Mouse (Mus musculus): ENCODE data around the gene Zfpm1. TPM values are rescaled to one million over a fixed set of nuclear protein-coding genes. Genes with fewer than 3 reads are reported as not detected.

Zfpm1 gene
- polyA plus RNA-seq, 1 experiment from 2014 or later = 0.88 TPM

GRCm38 (mm10) chr8:122280156-122280555 is 1.8 kb upstream of the Zfpm1 start:
- H3K4me1 ChIP-seq = peaks cover 64% of the 10 kb centered on the region
- H3K4me3 ChIP-seq = no peak overlapping the region
- 73% methylated on average over 4 of the region's 4 CpGs for WGBS

GRCm38 (mm10) chr8:122280588-122281316 is 1.2 kb upstream of the Zfpm1 start:
- Histone ChIP-seq H3K4me3 (peak overlapping the region; percentile 69), H3K36me3 (replicated peaks) (no peaks in the 10 kb centered on the region), H3K9me3 (no peaks in the 10 kb centered on the region), H3K27me3 (ENCODE audit: poor library complexity, severe bottlenecking) (peaks cover 54% of the 10 kb centered on the region), H3K4me1 (peaks cover 66% of the 10 kb centered on the region), H3K27ac (peak overlapping the region; percentile 88)
- WGBS = 8% methylated on average over 20 of the region's 20 CpGs
- DNase-seq (ENCODE audit: extremely low spot score, low spot score) = no peak

More at GRCm38 (mm10) chr8:122280156-122280555, 1.8 kb upstream of the Zfpm1 start:
- Histone ChIP-seq H3K9me3 (no peaks in the 10 kb centered on the region), H3K27me3 (ENCODE audit: poor library complexity, severe bottlenecking) (peaks cover 54% of the 10 kb centered on the region), H3K27ac (peak overlapping the region; percentile 88), H3K36me3 (replicated peaks) (no peaks in the 10 kb centered on the region)
- no peak for DNase-seq (ENCODE audit: extremely low spot score, low spot score)

- H3K27ac ChIP-seq = peak overlapping the region; percentile 88
- H3K4me3 ChIP-seq = peak overlapping the region; percentile 69
- H3K9me3 ChIP-seq = no peaks in the 10 kb centered on the region
- DNase-seq (ENCODE audit: extremely low spot score, low spot score) = peak; percentile 100
- WGBS = under 1% methylated on average over 47 of the region's 47 CpGs
- no peaks in the 10 kb centered on the region for H3K36me3 ChIP-seq (replicated peaks)
- peaks cover 56% of the 10 kb centered on the region for H3K27me3 ChIP-seq (ENCODE audit: poor library complexity, severe bottlenecking)
- peaks cover 73% of the 10 kb centered on the region for H3K4me1 ChIP-seq
Observed at GRCm38 (mm10) chr8:122281317-122282034, 465 bp upstream of the Zfpm1 start.

- peaks cover 69% of the 10 kb centered on the region for H3K27me3 ChIP-seq (ENCODE audit: poor library complexity, severe bottlenecking)
- under 1% methylated on average over 70 of the region's 70 CpGs for WGBS
- peak overlapping the region; percentile 69 for H3K4me3 ChIP-seq
- peak; percentile 36 for DNase-seq (ENCODE audit: extremely low spot score, low spot score)
- no peaks in the 10 kb centered on the region for H3K36me3 ChIP-seq (replicated peaks)
- H3K9me3 ChIP-seq = no peaks in the 10 kb centered on the region
- peaks cover 69% of the 10 kb centered on the region for H3K4me1 ChIP-seq
- peak overlapping the region; percentile 84 for H3K27ac ChIP-seq
Observed at GRCm38 (mm10) chr8:122282501-122283355, 787 bp downstream of the Zfpm1 start.

GRCm38 (mm10) chr8:122283356-122284202 is 1.6 kb downstream of the Zfpm1 start:
- peaks cover 72% of the 10 kb centered on the region for H3K4me1 ChIP-seq
- peak overlapping the region; percentile 84 for H3K27ac ChIP-seq
- no peaks in the 10 kb centered on the region for H3K9me3 ChIP-seq
- H3K27me3 ChIP-seq (ENCODE audit: poor library complexity, severe bottlenecking) = peaks cover 76% of the 10 kb centered on the region
- peak overlapping the region; percentile 69 for H3K4me3 ChIP-seq
- DNase-seq (ENCODE audit: extremely low spot score, low spot score) = peak; percentile 40
- H3K36me3 ChIP-seq (replicated peaks) = no peaks in the 10 kb centered on the region
- under 1% methylated on average over 37 of the region's 37 CpGs for WGBS

- H3K4me3 ChIP-seq = peak overlapping the region; percentile 69
- WGBS = under 1% methylated on average over 33 of the region's 33 CpGs
- no peaks in the 10 kb centered on the region for H3K36me3 ChIP-seq (replicated peaks)
- peak; percentile 60 for DNase-seq (ENCODE audit: extremely low spot score, low spot score)
- no peaks in the 10 kb centered on the region for H3K9me3 ChIP-seq
- H3K27ac ChIP-seq = peak overlapping the region; percentile 84
- peaks cover 79% of the 10 kb centered on the region for H3K4me1 ChIP-seq
- H3K27me3 ChIP-seq (ENCODE audit: poor library complexity, severe bottlenecking) = peaks cover 75% of the 10 kb centered on the region
Observed at GRCm38 (mm10) chr8:122284203-122284658, 2.3 kb downstream of the Zfpm1 start.

GRCm38 (mm10) chr8:122284659-122285261 is 2.8 kb downstream of the Zfpm1 start:
- DNase-seq (ENCODE audit: extremely low spot score, low spot score) = peak; percentile 57
- peak overlapping the region; percentile 84 for H3K27ac ChIP-seq
- WGBS = 5% methylated on average over 21 of the region's 21 CpGs
- H3K36me3 ChIP-seq (replicated peaks) = no peaks in the 10 kb centered on the region
- H3K27me3 ChIP-seq (ENCODE audit: poor library complexity, severe bottlenecking) = peaks cover 75% of the 10 kb centered on the region
- peak overlapping the region; percentile 69 for H3K4me3 ChIP-seq
- peaks cover 79% of the 10 kb centered on the region for H3K4me1 ChIP-seq
- H3K9me3 ChIP-seq = no peaks in the 10 kb centered on the region

- Histone ChIP-seq H3K4me3 (peak overlapping the region; percentile 69; the same call in 1 of the 2 replicates), H3K27me3 (ENCODE audit: poor library complexity, severe bottlenecking) (peaks cover 81% of the 10 kb centered on the region), H3K27ac (0 out of 2 replicates have a peak overlapping the region, but pooled peaks have one; percentile 41), H3K4me1 (peaks cover 75% of the 10 kb centered on the region), H3K36me3 (replicated peaks) (no peaks in the 10 kb centered on the region), H3K9me3 (no peaks in the 10 kb centered on the region)
- WGBS = 68% methylated on average over 6 of the region's 6 CpGs
- DNase-seq (ENCODE audit: extremely low spot score, low spot score) = no peak
Observed at GRCm38 (mm10) chr8:122285727-122286126, 3.8 kb downstream of the Zfpm1 start.

- H3K27ac ChIP-seq = peak overlapping the region; percentile 44; the same call in 1 of the 2 replicates
- no peaks in the 10 kb centered on the region for H3K9me3 ChIP-seq
- H3K4me3 ChIP-seq = no peak overlapping the region
- peaks cover 77% of the 10 kb centered on the region for H3K4me1 ChIP-seq
- DNase-seq (ENCODE audit: extremely low spot score, low spot score) = no peak
- no peaks in the 10 kb centered on the region for H3K36me3 ChIP-seq (replicated peaks)
- peaks cover 85% of the 10 kb centered on the region for H3K27me3 ChIP-seq (ENCODE audit: poor library complexity, severe bottlenecking)
- 92% methylated on average over 10 of the region's 10 CpGs for WGBS
Observed at GRCm38 (mm10) chr8:122286899-122287298, 5.0 kb downstream of the Zfpm1 start.

GRCm38 (mm10) chr8:122287742-122288141 is 5.8 kb downstream of the Zfpm1 start:
- Histone ChIP-seq H3K4me3 (no peak overlapping the region), H3K27me3 (ENCODE audit: poor library complexity, severe bottlenecking) (peaks cover 81% of the 10 kb centered on the region), H3K4me1 (peaks cover 77% of the 10 kb centered on the region), H3K36me3 (replicated peaks) (no peaks in the 10 kb centered on the region), H3K9me3 (no peaks in the 10 kb centered on the region), H3K27ac (0 out of 2 replicates have a peak overlapping the region, but pooled peaks have one; percentile 44)
- no peak for DNase-seq (ENCODE audit: extremely low spot score, low spot score)
- WGBS = 88% methylated on average over 8 of the region's 8 CpGs

- Histone ChIP-seq H3K36me3 (replicated peaks) (no peaks in the 10 kb centered on the region), H3K27ac (no peak overlapping the region), H3K4me3 (no peak overlapping the region), H3K4me1 (peaks cover 75% of the 10 kb centered on the region), H3K27me3 (ENCODE audit: poor library complexity, severe bottlenecking) (peaks cover 75% of the 10 kb centered on the region), H3K9me3 (no peaks in the 10 kb centered on the region)
- WGBS = 90% methylated on average over 3 of the region's 3 CpGs
- no peak for DNase-seq (ENCODE audit: extremely low spot score, low spot score)
Observed at GRCm38 (mm10) chr8:122288344-122288743, 6.4 kb downstream of the Zfpm1 start.
